Mouse (Mus musculus) liver (tissue): Measurements from ENCODE around the gene Sept8.
"Not testable (repeated sequence)": the region's sequence is repeated elsewhere in the genome, so short reads cannot be mapped to it uniquely, and the experiment has no call there.

Experiments used
- DNase-seq: peaks from one replicate; pipeline ENCODE4 v3.0.0-alpha.2; 2020; ENCODE audit warnings: mixed read lengths

The Sept8 gene

GRCm38 (mm10) chr11:53528397-53529252 lies 9.6 kb downstream of the Sept8 start:
- DNase-seq, result no peak

GRCm38 (mm10) chr11:53529253-53529557 lies 10.1 kb downstream of the Sept8 start:
- DNase-seq, result no peak

GRCm38 (mm10) chr11:53530001-53530400 lies 10.9 kb downstream of the Sept8 start:
- no peak for DNase-seq

- no peak for DNase-seq
Observed at GRCm38 (mm10) chr11:53531578-53532230, 12.6 kb downstream of the Sept8 start.

- no peak for DNase-seq
Observed at GRCm38 (mm10) chr11:53532231-53532620, 13.2 kb downstream of the Sept8 start.

GRCm38 (mm10) chr11:53539002-53539491 lies 20.0 kb downstream of the Sept8 start:
- no peak for DNase-seq

- no peak for DNase-seq
Observed at GRCm38 (mm10) chr11:53540394-53540793, 21.3 kb downstream of the Sept8 start.

GRCm38 (mm10) chr11:53541222-53541621 lies 22.2 kb downstream of the Sept8 start:
- DNase-seq, result no peak

- no peak for DNase-seq
Observed at GRCm38 (mm10) chr11:53543021-53543420, 24.0 kb downstream of the Sept8 start.

- DNase-seq, result no peak
Observed at GRCm38 (mm10) chr11:53546271-53546670, 27.2 kb downstream of the Sept8 start.

GRCm38 (mm10) chr11:53547566-53547965 lies 28.5 kb downstream of the Sept8 start:
- peak; percentile 61 for DNase-seq

- no peak for DNase-seq
Observed at GRCm38 (mm10) chr11:53548036-53548605, 29.1 kb downstream of the Sept8 start.

- no peak for DNase-seq
Observed at GRCm38 (mm10) chr11:53550714-53551113, 31.7 kb downstream of the Sept8 start.

- DNase-seq, result peak; percentile 37
Observed at GRCm38 (mm10) chr11:53551754-53552153, 32.7 kb downstream of the Sept8 start.

GRCm38 (mm10) chr11:53556529-53556928 lies 37.5 kb downstream of the Sept8 start:
- not testable (repeated sequence) for DNase-seq

- DNase-seq, result not testable (repeated sequence)
Observed at GRCm38 (mm10) chr11:53557992-53558391, 38.9 kb downstream of the Sept8 start.

- DNase-seq, result not testable (repeated sequence)
Observed at GRCm38 (mm10) chr11:53559980-53560379, 40.9 kb downstream of the Sept8 start.

- DNase-seq, result peak; percentile 37
Observed at GRCm38 (mm10) chr11:53561986-53562385, 42.9 kb downstream of the Sept8 start.

- DNase-seq, result no peak
Observed at GRCm38 (mm10) chr11:53566646-53567045, 47.6 kb downstream of the Sept8 start.

GRCm38 (mm10) chr11:53567224-53568014 lies 48.4 kb downstream of the Sept8 start, which contains the start of gene Kif3a:
Gene Kif3a (plus strand): TSS chr11:53567379.
- peak; percentile 96 for DNase-seq

GRCm38 (mm10) chr11:53580562-53580961 lies 61.5 kb downstream of the Sept8 start:
- DNase-seq, result no peak

- no peak for DNase-seq
Observed at GRCm38 (mm10) chr11:53583151-53583550, 64.1 kb downstream of the Sept8 start.

- DNase-seq, result peak; percentile 20
Observed at GRCm38 (mm10) chr11:53584849-53585248, 65.8 kb downstream of the Sept8 start.
